Mouse (Mus musculus) ES-Bruce4 (cell line): ENCODE measurements at regions not wholly inside any gene's neighbourhood (a gene's known extent, or its start where the extent isn't known, plus 50 kb on each side); places are given as distances from the start of the nearest gene placed in this dataset.

Source experiments
- CTCF ChIP-seq: IDR thresholded peaks from one replicate; pipeline ENCODE4 v1.8.1; 2011; ENCODE audit warnings: low read depth, low read length
- EP300 ChIP-seq: IDR thresholded peaks from 2 replicates; pipeline ENCODE4 v1.6.1; 2011; ENCODE audit warnings: low read depth, low read length; ENCODE audit not compliant: insufficient read depth
- POLR2A ChIP-seq: IDR thresholded peaks from one replicate; pipeline ENCODE4 v1.8.1; 2011; ENCODE audit warnings: low read length; ENCODE audit not compliant: insufficient read depth

DNA sequence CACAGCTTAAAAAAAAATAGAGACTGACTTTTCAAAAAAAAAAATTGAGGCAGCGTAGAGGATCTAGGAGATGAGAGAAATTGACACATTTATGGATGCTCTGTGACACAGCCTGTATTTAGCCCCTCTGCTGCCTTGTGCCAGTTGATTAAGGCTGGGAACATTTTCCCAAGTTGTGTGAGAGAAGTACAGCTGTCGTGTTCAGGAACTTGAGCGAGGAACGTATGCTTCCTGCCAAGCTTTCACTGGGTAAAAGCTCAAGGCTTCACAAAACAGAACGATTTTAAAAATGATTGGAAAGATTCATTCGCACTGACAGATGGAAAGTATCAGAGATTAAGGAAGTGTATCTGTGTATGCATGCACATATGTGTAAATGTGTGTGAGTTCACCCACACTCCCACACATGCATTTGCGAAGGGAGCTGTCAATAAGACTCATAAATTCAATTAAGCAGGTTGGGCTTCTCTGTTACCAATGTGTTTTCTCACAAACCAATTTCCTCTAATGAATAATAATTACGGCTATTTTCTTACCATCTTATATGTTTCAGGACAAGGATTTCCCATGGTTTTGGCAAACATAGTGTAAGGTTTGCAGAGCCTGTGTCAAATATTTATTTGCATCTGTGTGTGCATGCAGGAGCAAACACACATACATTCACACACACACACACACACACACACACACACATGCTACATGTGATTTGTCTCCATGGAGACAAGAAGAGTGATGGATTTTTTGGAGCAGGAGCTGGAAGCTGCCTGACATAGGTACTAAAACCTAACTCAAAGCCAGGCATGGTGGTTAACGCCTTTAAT, 662.9 kb upstream of the Kirrel3 start:
- no peak for TF ChIP-seq POLR2A
- no peak for TF ChIP-seq CTCF
- TF ChIP-seq EP300 = no peak
